Mouse (Mus musculus) kidney, postnatal 25 days (tissue): ENCODE data around the gene Copz2.

Experiments
- DNase-seq, 2 experiments: peaks; one replicate each; pipeline ENCODE4 v3.0.0; 2021; ENCODE audit warnings: mixed read lengths in 2 of 2

The Copz2 gene

GRCm38 (mm10) chr11:96910003-96910402 lies 60.3 kb downstream of the Copz2 start:
- peak; percentile 82 to 87 for DNase-seq
